27 mouse cellular contexts compared by ENCODE assay signal in genomic region chr8:94441686-94442085, GRCm38 (mm10). TPM values are rescaled to one million over a fixed set of nuclear protein-coding genes. Genes with fewer than 3 reads are reported as not detected.
"Had no signal": no experiment of that assay in that cellular context is flagged by ENCODE, and none has a peak within 500 bp of the region (broad histone marks: within the 10 kb centered on the region; RNA-seq: fewer than 3 reads in every experiment).

No protein-coding gene starts in this region.

- H3K36me3 ChIP-seq: embryonic facial prominence, embryonic 10.5 days; embryonic facial prominence, embryonic 12.5 days; embryonic facial prominence, embryonic 13.5 days; embryonic facial prominence, embryonic 15.5 days; forebrain, embryonic 10.5 days; forebrain, embryonic 12.5 days; forebrain, embryonic 15.5 days had no signal

- H3K4me1 ChIP-seq: embryonic facial prominence, embryonic 10.5 days; embryonic facial prominence, embryonic 12.5 days; embryonic facial prominence, embryonic 13.5 days; embryonic facial prominence, embryonic 15.5 days; forebrain, embryonic 10.5 days; forebrain, embryonic 12.5 days; forebrain, embryonic 13.5 days; forebrain, embryonic 15.5 days had no signal

- H3K4me3 ChIP-seq: embryonic facial prominence, embryonic 10.5 days; embryonic facial prominence, embryonic 12.5 days; embryonic facial prominence, embryonic 13.5 days; embryonic facial prominence, embryonic 15.5 days; erythroblast, embryonic 14.5 days; forebrain, embryonic 10.5 days; forebrain, embryonic 12.5 days; forebrain, embryonic 13.5 days; forebrain, embryonic 15.5 days; gastrocnemius, adult 2 months; heart, adult 2 months had no signal

- DNase-seq: cerebellum, adult 8-10 months; cerebellum, adult 9-10 months; cerebellum, adult 9-11 months; cerebellum, postnatal 10 days; cerebellum, postnatal 14 days; cerebellum, postnatal 25 days; cerebellum, postnatal 36 days; embryo, embryonic 11 days; forebrain, postnatal 0 days; gastrocnemius, adult 2 months; gastrocnemius, postnatal 10 days; gastrocnemius, postnatal 14 days; gastrocnemius, postnatal 25 days; gastrocnemius, postnatal 36 days; heart, adult 18-20 months; heart, adult 2 months had no signal

- H3K9ac ChIP-seq: embryonic facial prominence, embryonic 12.5 days; embryonic facial prominence, embryonic 13.5 days; embryonic facial prominence, embryonic 15.5 days; forebrain, embryonic 12.5 days; forebrain, embryonic 13.5 days; forebrain, embryonic 15.5 days; forebrain, postnatal 0 days had no signal

- H3K27me3 ChIP-seq: embryonic facial prominence, embryonic 12.5 days; embryonic facial prominence, embryonic 13.5 days; embryonic facial prominence, embryonic 15.5 days; forebrain, embryonic 12.5 days; forebrain, embryonic 13.5 days; forebrain, embryonic 15.5 days had no signal

- H3K27ac ChIP-seq: embryonic facial prominence, embryonic 10.5 days; embryonic facial prominence, embryonic 12.5 days; embryonic facial prominence, embryonic 13.5 days; embryonic facial prominence, embryonic 15.5 days; forebrain, embryonic 10.5 days; forebrain, embryonic 12.5 days; forebrain, embryonic 13.5 days; forebrain, embryonic 15.5 days; gastrocnemius, adult 2 months; heart, adult 2 months had no signal

- H3K9me3 ChIP-seq: embryonic facial prominence, embryonic 10.5 days; embryonic facial prominence, embryonic 12.5 days; embryonic facial prominence, embryonic 13.5 days; embryonic facial prominence, embryonic 15.5 days; forebrain, embryonic 10.5 days; forebrain, embryonic 12.5 days; forebrain, embryonic 13.5 days; forebrain, embryonic 15.5 days had no signal

- ATAC-seq: forebrain, embryonic 13.5 days; forebrain, embryonic 14.5 days; forebrain, embryonic 15.5 days; forebrain, embryonic 16.5 days; forebrain, postnatal 0 days had no signal

- H3K4me2 ChIP-seq: embryonic facial prominence, embryonic 12.5 days; embryonic facial prominence, embryonic 13.5 days; embryonic facial prominence, embryonic 15.5 days; forebrain, embryonic 12.5 days; forebrain, embryonic 13.5 days; forebrain, embryonic 15.5 days had no signal

RNA-seq across cellular contexts. Expression of gene Nlrc5, which starts 7.5 kb away (rescaled TPM):
- polyA plus RNA-seq: embryonic facial prominence, embryonic 10.5 days had no signal
